Mouse (Mus musculus) MEL (cell line): ENCODE measurements around the gene Tmem50a. TPM values are rescaled to one million over a fixed set of nuclear protein-coding genes. Genes with fewer than 3 reads are reported as not detected.

ENCODE experiments used
- DNase-seq: peaks from one replicate; pipeline ENCODE4 v3.0.0; 2011; ENCODE audit warnings: low read depth, low spot score
- H3K27ac ChIP-seq: 2 replicates; pipeline ENCODE4 v1.5.1; 2012; ENCODE audit warnings: low read depth, mild to moderate bottlenecking, control low read depth, low read length, moderate library complexity; ENCODE audit not compliant: control insufficient read depth
- H3K27me3 ChIP-seq, 2 experiments: fragments of 150-350 bp in 1 of 2; sonication (generic) in 1 of 2; 2 replicates each; pipeline ENCODE4 v1.6.1; 2012; ENCODE audit warnings: low read length in 2 of 2, mild to moderate bottlenecking in 2 of 2, improper control_type of control experiment in 1 of 2, moderate library complexity in 1 of 2; ENCODE audit not compliant: insufficient read depth in 2 of 2, control insufficient read depth in 1 of 2
- H3K36me3 ChIP-seq, 2 experiments: 2 replicates each; pipeline ENCODE4 v1.6.1; 2012 to 2014; ENCODE audit warnings: low read length in 2 of 2, improper control_type of control experiment in 1 of 2, inconsistent platforms in 1 of 2, mild to moderate bottlenecking in 1 of 2; ENCODE audit not compliant: insufficient read depth in 2 of 2, control insufficient read depth in 1 of 2
- H3K4me1 ChIP-seq, 2 experiments: fragments of 150-350 bp in 1 of 2; sonication (generic) in 1 of 2; 2 replicates each; pipeline ENCODE4 v1.6.1; 2012; ENCODE audit warnings: low read length in 2 of 2, improper control_type of control experiment in 1 of 2, mild to moderate bottlenecking in 1 of 2; ENCODE audit not compliant: insufficient read depth in 2 of 2, control insufficient read depth in 1 of 2
- H3K4me3 ChIP-seq, 2 experiments: fragments of 150-350 bp in 1 of 2; sonication (generic) in 1 of 2; 2 replicates each; pipeline ENCODE4 v1.5.1; 2012; ENCODE audit warnings: low read depth in 2 of 2, low read length in 2 of 2, mild to moderate bottlenecking in 2 of 2, moderate library complexity in 2 of 2, control low read depth in 1 of 2, improper control_type of control experiment in 1 of 2; ENCODE audit not compliant: control insufficient read depth in 1 of 2, insufficient read depth in 1 of 2
- H3K79me2 ChIP-seq: 2 replicates; pipeline ENCODE4 v1.6.1; 2012; ENCODE audit warnings: mild to moderate bottlenecking, low read length, moderate library complexity; ENCODE audit not compliant: control insufficient read depth, poor library complexity, insufficient read depth
- H3K9ac ChIP-seq: 2 replicates; pipeline ENCODE4 v1.6.1; 2012; ENCODE audit warnings: low read depth, mild to moderate bottlenecking, control low read depth, low read length, moderate library complexity; ENCODE audit not compliant: control insufficient read depth, poor library complexity, severe bottlenecking
- H3K9me3 ChIP-seq: fragments of 150-350 bp; sonication (generic); replicated peaks from 2 replicates; pipeline ENCODE4 v1.6.1; 2012; ENCODE audit warnings: mild to moderate bottlenecking, low read length, improper control_type of control experiment, moderate library complexity; ENCODE audit not compliant: insufficient read depth
- E2F4 ChIP-seq: IDR thresholded peaks from 2 replicates; pipeline ENCODE4 v1.6.1; 2011; ENCODE audit warnings: low read depth, low read length, improper control_type of control experiment, borderline replicate concordance
- EP300 ChIP-seq, 2 experiments: IDR thresholded peaks; 2 replicates each; pipeline ENCODE4 v1.6.1; 2011; ENCODE audit warnings: improper control_type of control experiment in 2 of 2, low read length in 2 of 2, low read depth in 1 of 2, mild to moderate bottlenecking in 1 of 2
- GABPA ChIP-seq: IDR thresholded peaks from 2 replicates; pipeline ENCODE4 v1.6.1; 2012; ENCODE audit warnings: low read depth, mild to moderate bottlenecking, inconsistent platforms, low read length, improper control_type of control experiment, moderate library complexity
- MYC ChIP-seq: IDR thresholded peaks from 2 replicates; pipeline ENCODE4 v1.6.1; 2011; ENCODE audit warnings: low read depth, mild to moderate bottlenecking, low read length, improper control_type of control experiment, moderate library complexity
- SIN3A ChIP-seq: IDR thresholded peaks from 2 replicates; pipeline ENCODE4 v1.6.1; 2012; ENCODE audit warnings: low read length, improper control_type of control experiment, inconsistent platforms
- SMC3 ChIP-seq: IDR thresholded peaks from 2 replicates; pipeline ENCODE4 v1.6.1; 2011; ENCODE audit warnings: low read depth, low read length, improper control_type of control experiment
- TCF12 ChIP-seq: IDR thresholded peaks from 2 replicates; pipeline ENCODE4 v1.6.1; 2014; ENCODE audit warnings: low read depth, mild to moderate bottlenecking, inconsistent platforms, low read length, improper control_type of control experiment, moderate library complexity
- UBTF ChIP-seq: IDR thresholded peaks from 2 replicates; pipeline ENCODE4 v1.6.1; 2012; ENCODE audit warnings: low read depth, mild to moderate bottlenecking, inconsistent platforms, low read length, improper control_type of control experiment, moderate library complexity, borderline replicate concordance; ENCODE audit not compliant: insufficient read depth
- USF2 ChIP-seq, 2 experiments: IDR thresholded peaks; 2 replicates each; pipeline ENCODE4 v1.6.1; 2011 to 2012; ENCODE audit warnings: improper control_type of control experiment in 2 of 2, low read length in 2 of 2, borderline replicate concordance in 1 of 2, inconsistent platforms in 1 of 2, low read depth in 1 of 2, mild to moderate bottlenecking in 1 of 2; ENCODE audit not compliant: insufficient read depth in 1 of 2
- ZC3H11A ChIP-seq: IDR thresholded peaks from 2 replicates; pipeline ENCODE4 v1.6.1; 2012; ENCODE audit warnings: low read depth, mild to moderate bottlenecking, inconsistent platforms, low read length, improper control_type of control experiment
- ZKSCAN1 ChIP-seq: IDR thresholded peaks from 2 replicates; pipeline ENCODE4 v1.6.1; 2012; ENCODE audit warnings: low read depth, mild to moderate bottlenecking, inconsistent platforms, low read length, improper control_type of control experiment, moderate library complexity
- polyA plus RNA-seq, 2 experiments: library from polyadenylated mRNA; stranded (reverse) in 1 of 2; unstranded in 1 of 2; fragments of >175 nt in 1 of 2; fragments of >200 nt in 1 of 2; gene quantifications; 2 replicates each; pipeline versions ENCODE4 v1.2.1 to v1.2.4; 2012; ENCODE audit warnings: low replicate concordance in 2 of 2, low read depth in 1 of 2; ENCODE audit not compliant: insufficient read length in 2 of 2, insufficient read depth in 1 of 2, missing spikeins in 1 of 2
- total RNA-seq: library from RNA; depleted of rRNA; stranded (reverse); fragments of 300-350 nt; gene quantifications from 2 replicates; pipeline ENCODE4 v1.2.3, GENCODE M21; 2012

Tmem50a gene
- total and polyA plus RNA-seq, 3 experiments = 58.5 to 115 TPM; not detected in 1

DNA sequence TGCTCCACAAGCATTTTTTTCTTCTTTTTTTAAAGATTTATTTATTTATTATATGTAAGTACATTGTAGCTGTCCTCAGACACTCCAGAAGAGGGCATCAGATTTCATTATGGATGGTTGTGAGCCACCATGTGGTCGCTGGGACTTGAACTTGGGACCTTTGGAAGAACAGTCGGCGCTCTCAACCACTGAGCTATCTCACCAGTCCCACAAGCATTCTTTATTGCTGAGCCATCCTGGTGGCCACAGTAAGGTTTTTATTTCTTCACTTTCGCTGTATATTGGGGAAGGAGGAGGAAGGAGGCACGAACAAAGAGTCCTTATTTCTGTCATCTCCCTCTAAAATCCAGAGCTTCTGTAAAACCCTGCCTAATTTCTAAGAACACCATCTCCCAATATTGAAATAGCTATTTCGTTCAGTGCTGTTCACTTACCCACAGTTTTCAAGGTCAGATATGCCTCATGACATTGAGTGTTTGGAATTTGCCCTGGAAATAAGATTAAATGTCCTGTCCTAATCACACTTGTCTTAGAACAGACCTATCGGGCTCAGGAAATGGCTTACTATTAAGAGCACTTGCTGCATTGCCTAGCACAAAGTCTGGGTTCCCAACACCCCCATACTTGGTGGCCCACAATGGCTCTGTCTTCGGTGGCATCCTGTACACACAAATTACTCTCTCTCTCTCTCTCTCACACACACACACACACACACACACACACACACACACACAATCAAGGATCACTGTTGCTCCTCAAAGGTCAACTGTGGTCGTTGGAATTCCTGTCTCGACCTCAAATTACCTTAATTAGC lies 7.5 kb upstream of the Tmem50a start:
- peak overlapping the region; percentile 85 for H3K9ac ChIP-seq
- peaks cover 30% of the 10 kb centered on the region for H3K79me2 ChIP-seq
- H3K4me3 ChIP-seq = peak overlapping the region; percentile 70 to 75
- H3K27me3 ChIP-seq = no peaks in the 10 kb centered on the region
- peak overlapping the region; percentile 90 for H3K27ac ChIP-seq
- peaks cover 28 to 45% of the 10 kb centered on the region in 2 experiments for H3K36me3 ChIP-seq
- H3K9me3 ChIP-seq = no peaks in the 10 kb centered on the region
- TF ChIP-seq ZKSCAN1 (no peak), MYC (0 out of 2 replicates have a peak, but pooled peaks have one; percentile 49), TCF12 (0 out of 2 replicates have a peak, but pooled peaks have one; percentile 1)
- peaks cover 24 to 46% of the 10 kb centered on the region in 2 experiments for H3K4me1 ChIP-seq
- DNase-seq = peak; percentile 65

DNA sequence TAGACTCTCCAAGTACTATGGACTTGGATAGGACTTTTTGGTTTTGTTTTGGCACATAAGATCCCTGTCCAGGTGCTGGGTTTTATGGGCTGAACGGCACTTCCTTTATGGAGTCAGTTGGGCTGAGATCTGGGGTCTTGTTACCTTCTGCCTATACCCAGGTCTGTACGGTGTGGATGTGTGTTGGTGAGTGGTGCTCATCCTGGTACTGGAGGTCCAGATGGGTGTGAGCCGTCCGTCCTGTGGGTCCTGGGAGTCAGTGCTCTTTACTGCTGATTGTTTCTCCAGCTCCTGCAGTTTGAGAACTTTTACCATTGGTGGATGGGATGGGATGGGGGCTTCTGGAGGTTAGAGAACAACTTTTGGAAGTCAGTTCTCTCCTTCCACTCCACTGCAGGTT lies 6.9 kb upstream of the Tmem50a start:
- H3K79me2 ChIP-seq = peaks cover 30% of the 10 kb centered on the region
- no peak overlapping the region for H3K4me3 ChIP-seq
- H3K27me3 ChIP-seq = no peaks in the 10 kb centered on the region
- no peak overlapping the region for H3K9ac ChIP-seq
- no peaks in the 10 kb centered on the region for H3K9me3 ChIP-seq
- H3K27ac ChIP-seq = no peak overlapping the region
- H3K4me1 ChIP-seq = peaks cover 29 to 50% of the 10 kb centered on the region in 2 experiments
- DNase-seq = peak; percentile 24
- TF ChIP-seq EP300 (IDR thresholded peaks at IDR 0.05; ENCODE audit: low read depth in 1 of 2, low read length in 2 of 2) = no peak
- TF ChIP-seq UBTF = no peak
- no peak for TF ChIP-seq SIN3A
- TF ChIP-seq USF2 (IDR thresholded peaks at IDR 0.05; ENCODE audit: borderline replicate concordance in 1 of 2, insufficient read depth in 1 of 2, low read depth in 1 of 2, low read length in 2 of 2) = no peak
- no peak for TF ChIP-seq GABPA
- TF ChIP-seq E2F4 = no peak
- TF ChIP-seq, all 39 proteins: peak for 0
- peaks cover 22 to 44% of the 10 kb centered on the region in 2 experiments for H3K36me3 ChIP-seq

DNA sequence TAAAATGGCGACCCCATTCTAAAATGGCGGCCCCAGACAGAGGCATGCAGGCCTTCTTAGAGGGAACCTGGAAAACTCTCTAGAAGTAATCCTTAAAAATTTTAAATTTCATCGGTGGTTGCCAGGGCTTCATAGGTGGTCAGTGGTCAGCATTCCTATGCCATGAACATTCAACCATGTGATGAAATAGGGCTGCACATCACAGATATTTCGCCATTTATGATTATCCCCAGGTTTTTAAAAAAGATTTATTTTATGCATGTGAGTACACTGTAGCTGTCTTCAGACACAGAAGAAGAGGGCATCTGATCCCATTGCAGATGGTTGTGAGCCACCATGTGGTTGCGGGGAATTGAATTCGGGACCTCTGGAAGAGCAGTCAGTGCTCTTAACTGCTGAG lies 5.8 kb upstream of the Tmem50a start:
- TF ChIP-seq TCF12 (no peak), ZC3H11A (peak; percentile 74; the same call in 1 of the 2 replicates), USF2 (IDR thresholded peaks at IDR 0.05; ENCODE audit: borderline replicate concordance in 1 of 2, insufficient read depth in 1 of 2, low read depth in 1 of 2, low read length in 2 of 2) (no peak), SMC3 (no peak)
- no peaks in the 10 kb centered on the region for H3K9me3 ChIP-seq
- no peaks in the 10 kb centered on the region for H3K27me3 ChIP-seq
- peak overlapping the region in 1 of 2 experiments; percentile 67; a peak in 1 of 4 replicates for H3K4me3 ChIP-seq
- peaks cover 23% of the 10 kb centered on the region for H3K79me2 ChIP-seq
- peak overlapping the region; percentile 97 for H3K27ac ChIP-seq
- peaks cover 33 to 57% of the 10 kb centered on the region in 2 experiments for H3K4me1 ChIP-seq
- H3K9ac ChIP-seq = peak overlapping the region; percentile 73
- H3K36me3 ChIP-seq = peaks cover 12 to 37% of the 10 kb centered on the region in 2 experiments
- DNase-seq = no peak
